Comparison of ENCODE assay signal across 7 mouse cellular contexts in the genomic region with DNA sequence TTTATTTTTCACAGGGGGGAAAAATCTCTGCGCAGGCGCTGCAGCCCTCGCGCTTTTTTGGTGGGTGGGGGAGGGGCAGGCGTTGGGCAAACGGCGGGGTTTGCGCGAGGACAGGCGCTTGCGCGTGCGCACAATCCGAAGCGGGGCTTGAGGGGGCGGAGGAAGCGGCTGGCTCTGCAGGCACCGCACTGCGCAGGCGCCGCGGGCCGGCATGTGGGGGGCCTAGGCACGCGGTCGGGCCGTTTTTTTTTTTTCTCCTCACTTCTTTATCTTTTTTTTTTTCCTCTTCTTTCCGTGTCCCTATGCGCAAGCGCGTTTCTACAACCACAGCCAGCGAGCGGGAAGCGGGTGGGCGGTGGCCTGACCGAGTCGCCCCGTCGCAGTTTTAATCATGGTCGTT. TPM values are rescaled to one million over a fixed set of nuclear protein-coding genes. Genes with fewer than 3 reads are reported as not detected.
DNase-seq lines count a peak whose midpoint lies in the region; ATAC-seq and TF ChIP-seq lines count a peak whose summit lies in the region.

No protein-coding gene starts in this region.

- no peak for ATAC-seq in limb, embryonic 13.5 days (ENCODE audit: low FRiP score, low read depth)
- peak; percentile 41 for ATAC-seq in midbrain, embryonic 15.5 days (replicated peaks)

- peaks cover 20% of the 10 kb centered on the region for H3K36me3 ChIP-seq in kidney, adult 2 months (ENCODE audit: control insufficient read depth, insufficient read depth, low read length)
- peaks cover 44% of the 10 kb centered on the region for H3K36me3 ChIP-seq in limb, embryonic 13.5 days
- peaks cover 31% of the 10 kb centered on the region for H3K36me3 ChIP-seq in midbrain, embryonic 15.5 days (replicated peaks)

- DNase-seq in adrenal gland, postnatal 10 days, result peak; percentile 97
- peak; percentile 92 for DNase-seq in embryo, embryonic 11.5 days (ENCODE audit: low read depth, low spot score)
- peak; percentile 99 for DNase-seq in heart, adult 11 months
- peak; percentile 94 for DNase-seq in kidney, adult 2 months
- DNase-seq in spleen, postnatal 14 days (ENCODE audit: low spot score in 2 of 2), result peak; percentile 85 to 88

- H3K27ac ChIP-seq in kidney, adult 2 months (ENCODE audit: insufficient read depth, low read depth, low read length), result peak overlapping the region; percentile 85; the same call in 1 of the 2 replicates
- H3K27ac ChIP-seq in limb, embryonic 13.5 days, result peak overlapping the region; percentile 97
- peak overlapping the region; percentile 97 for H3K27ac ChIP-seq in midbrain, embryonic 15.5 days

- TF ChIP-seq POLR2A in kidney, adult 2 months (IDR thresholded peaks at IDR 0.05; ENCODE audit: low read depth, low read length), result no peak

- H3K4me3 ChIP-seq in kidney, adult 2 months (ENCODE audit: insufficient read depth, low read depth, low read length), result peak overlapping the region; percentile 82
- H3K4me3 ChIP-seq in limb, embryonic 13.5 days, result peak overlapping the region; percentile 75
- H3K4me3 ChIP-seq in midbrain, embryonic 15.5 days, result peak overlapping the region; percentile 75

- under 1% methylated on average over 40 of the region's 40 CpGs for WGBS in kidney, adult 2 months
- under 1% methylated on average over 40 of the region's 40 CpGs for WGBS in limb, embryonic 13.5 days
- under 1% methylated on average over 30 of the region's 40 CpGs for WGBS in midbrain, embryonic 15.5 days

- peak overlapping the region; percentile 90 for H3K4me2 ChIP-seq in limb, embryonic 13.5 days (replicated peaks)
- peak overlapping the region; percentile 77 for H3K4me2 ChIP-seq in midbrain, embryonic 15.5 days

- no peak for TF ChIP-seq CTCF in kidney, adult 2 months (conservative IDR thresholded peaks at IDR 0.05; ENCODE audit: insufficient read depth, insufficient read length, low read depth, low read length)

- no peaks in the 10 kb centered on the region for H3K9me3 ChIP-seq in limb, embryonic 13.5 days
- no peaks in the 10 kb centered on the region for H3K9me3 ChIP-seq in midbrain, embryonic 15.5 days

- peak overlapping the region; percentile 91 for H3K9ac ChIP-seq in limb, embryonic 13.5 days
- H3K9ac ChIP-seq in midbrain, embryonic 15.5 days, result peak overlapping the region; percentile 84

- peaks cover 27% of the 10 kb centered on the region for H3K4me1 ChIP-seq in kidney, adult 2 months (ENCODE audit: control insufficient read depth, insufficient read depth, low read length)
- peaks cover 53% of the 10 kb centered on the region for H3K4me1 ChIP-seq in limb, embryonic 13.5 days
- peaks cover 42% of the 10 kb centered on the region for H3K4me1 ChIP-seq in midbrain, embryonic 15.5 days

- no peaks in the 10 kb centered on the region for H3K27me3 ChIP-seq in kidney, adult 2 months (replicated peaks; ENCODE audit: control insufficient read depth, insufficient read depth, low read length)
- H3K27me3 ChIP-seq in limb, embryonic 13.5 days, result no peaks in the 10 kb centered on the region
- H3K27me3 ChIP-seq in midbrain, embryonic 15.5 days (replicated peaks), result no peaks in the 10 kb centered on the region

RNA-seq across cellular contexts. Expression of gene Hnrnpl, which starts 2.9 kb away (rescaled TPM):
- 100 to 1,000 TPM; 459 to 528 TPM for total RNA-seq in adrenal gland, postnatal 10 days (2021)
- 172 and 214 TPM in 2 replicates for polyA plus RNA-seq in kidney, adult 2 months (2012; rRNA removed)
- 284 and 285 TPM in 2 replicates for polyA plus RNA-seq in limb, embryonic 13.5 days (2015; fragmentation: Nextera tagmentation; extraction: Ambion mirVana)
- 175 and 176 TPM in 2 replicates for polyA plus RNA-seq in midbrain, embryonic 15.5 days (2015; fragmentation: Nextera tagmentation; extraction: Ambion mirVana)

RNA-seq across cellular contexts. Expression of gene Ech1, which starts 13.8 kb away (rescaled TPM):
- total RNA-seq in adrenal gland, postnatal 10 days (2021), result 1,000 to 10,000 TPM; 1,178 to 1,235 TPM
- polyA plus RNA-seq in kidney, adult 2 months (2012; rRNA removed), result 865 and 950 TPM in 2 replicates
- 155 TPM in 2 replicates for polyA plus RNA-seq in limb, embryonic 13.5 days (2015; fragmentation: Nextera tagmentation; extraction: Ambion mirVana)
- polyA plus RNA-seq in midbrain, embryonic 15.5 days (2015; fragmentation: Nextera tagmentation; extraction: Ambion mirVana), result 92.7 and 94.7 TPM in 2 replicates

RNA-seq across cellular contexts. Expression of gene Lgals4, which starts 22.4 kb away (rescaled TPM):
- 10 to 100 TPM; 25.9 to 55.7 TPM for total RNA-seq in adrenal gland, postnatal 10 days (2021)
- polyA plus RNA-seq in kidney, adult 2 months (2012; rRNA removed), result 22.8 and 25.0 TPM in 2 replicates
- polyA plus RNA-seq in limb, embryonic 13.5 days (2015; fragmentation: Nextera tagmentation; extraction: Ambion mirVana), result 9.6 and 10.3 TPM in 2 replicates
- 5.6 and 8.2 TPM in 2 replicates for polyA plus RNA-seq in midbrain, embryonic 15.5 days (2015; fragmentation: Nextera tagmentation; extraction: Ambion mirVana)

RNA-seq across cellular contexts. Expression of gene Rinl, which starts 22.5 kb away (rescaled TPM):
- 1 to 10 TPM; 3.7 to 4.9 TPM for total RNA-seq in adrenal gland, postnatal 10 days (2021)
- polyA plus RNA-seq in kidney, adult 2 months (2012; rRNA removed), result 2.9 and 5.9 TPM in 2 replicates
- 3.1 and 3.6 TPM in 2 replicates for polyA plus RNA-seq in limb, embryonic 13.5 days (2015; fragmentation: Nextera tagmentation; extraction: Ambion mirVana)
- 2.4 and 3.3 TPM in 2 replicates for polyA plus RNA-seq in midbrain, embryonic 15.5 days (2015; fragmentation: Nextera tagmentation; extraction: Ambion mirVana)

RNA-seq across cellular contexts. Expression of gene Nfkbib, which starts 43.9 kb away (rescaled TPM):
- total RNA-seq in adrenal gland, postnatal 10 days (2021), result 10 to 100 TPM; 25.1 to 25.3 TPM
- 37.9 and 41.6 TPM in 2 replicates for polyA plus RNA-seq in kidney, adult 2 months (2012; rRNA removed)
- polyA plus RNA-seq in limb, embryonic 13.5 days (2015; fragmentation: Nextera tagmentation; extraction: Ambion mirVana), result 41.7 and 46.0 TPM in 2 replicates
- 65.8 and 66.5 TPM in 2 replicates for polyA plus RNA-seq in midbrain, embryonic 15.5 days (2015; fragmentation: Nextera tagmentation; extraction: Ambion mirVana)
